Mouse (Mus musculus) lung, postnatal 0 days (tissue): ENCODE data around the gene Klhl2.

Experiments used
- CTCF ChIP-seq: IDR thresholded peaks from 2 replicates; pipeline ENCODE4 v1.5.1; 2016; ENCODE audit warnings: antibody characterized with exemption, mild to moderate bottlenecking
- EP300 ChIP-seq: IDR thresholded peaks from 2 replicates; pipeline ENCODE4 v1.6.1; 2016; ENCODE audit warnings: antibody characterized with exemption, mild to moderate bottlenecking, control low read depth

GRCm38 (mm10) chr8:64690845-64691244 lies 159.0 kb downstream of the Klhl2 start:
- no peak for TF ChIP-seq CTCF
- TF ChIP-seq EP300: no peak
